Mouse (Mus musculus) adrenal gland (tissue): Measurements from ENCODE around the gene Vps33a.

ENCODE experiments used
- intact Hi-C: fragments of 180-260 bp; cut with DNase I; formaldehyde crosslinking; loops from one replicate; pipeline ENCODE4 v1.15.1; 2025
- long read RNA-seq, 2 experiments: library from polyadenylated mRNA; unstranded; transcript quantifications; one replicate each; pipeline ENCODE4 v2.0.0; 2020; ENCODE audit warnings: borderline replicate concordance in 1 of 2; ENCODE audit not compliant: insufficient replicate concordance in 1 of 2

Vps33a gene
- long read RNA-seq, experiment 1, full-length matches to known transcripts = 10 of 15 reads
- long read RNA-seq, experiment 1, partial matches to known transcripts = 0 of 15 reads
- long read RNA-seq, experiment 1, other reads (novel, unspliced or antisense) = 5 of 15 reads
- long read RNA-seq, experiment 2, full-length matches to known transcripts = 10 of 17 reads
- long read RNA-seq, experiment 2, partial matches to known transcripts = 3 of 17 reads
- long read RNA-seq, experiment 2, other reads (novel, unspliced or antisense) = 4 of 17 reads

DNA sequence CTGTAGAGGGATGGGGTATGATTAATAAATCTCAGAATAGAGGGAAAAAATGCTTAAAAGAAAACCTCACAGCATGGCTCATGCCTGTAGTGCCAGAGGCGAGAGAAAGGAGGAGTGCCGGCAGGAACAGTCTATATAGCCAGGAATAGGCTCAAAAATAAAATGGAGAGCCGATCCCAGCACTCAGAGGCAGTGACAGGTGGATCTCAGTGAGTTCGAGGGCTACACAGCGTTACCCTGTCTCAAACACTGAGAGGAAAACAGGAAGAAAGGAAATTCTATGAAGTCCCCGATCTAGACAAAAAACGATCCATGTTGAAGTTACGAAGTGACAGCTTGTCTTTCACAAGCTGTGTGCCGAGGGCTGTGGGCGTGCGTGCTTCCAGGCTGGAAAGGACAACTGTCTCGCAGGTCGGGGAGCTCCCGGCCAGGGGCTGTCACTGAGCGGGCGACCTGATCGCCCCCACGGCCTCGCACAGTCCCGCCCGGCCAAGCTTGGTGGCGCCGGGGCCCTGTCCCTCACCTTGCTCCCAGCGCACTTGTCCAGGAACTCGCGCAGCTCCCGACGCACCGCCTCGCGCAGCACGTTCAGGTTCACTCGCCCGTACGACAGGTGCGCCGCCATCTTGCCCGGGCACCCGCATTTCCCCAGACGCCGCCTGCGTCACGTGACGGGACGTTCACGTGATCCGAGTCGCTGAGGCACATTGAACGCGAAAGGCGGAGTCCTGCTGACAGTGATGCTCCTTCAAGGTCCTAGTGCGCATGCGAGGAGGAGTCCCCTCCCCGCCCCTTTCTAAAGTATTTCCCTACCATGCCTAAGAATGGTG lies at the start of gene Vps33a:
Gene Vps33a, minus strand, starts transcription at position 682 of the 830 bp plus-strand sequence.
- intact Hi-C loops = loop anchor here (10.0 kb wide), 1 partner anchor 48 kb away; the partner anchor contains the start of genes Diablo and Gm49027

DNA sequence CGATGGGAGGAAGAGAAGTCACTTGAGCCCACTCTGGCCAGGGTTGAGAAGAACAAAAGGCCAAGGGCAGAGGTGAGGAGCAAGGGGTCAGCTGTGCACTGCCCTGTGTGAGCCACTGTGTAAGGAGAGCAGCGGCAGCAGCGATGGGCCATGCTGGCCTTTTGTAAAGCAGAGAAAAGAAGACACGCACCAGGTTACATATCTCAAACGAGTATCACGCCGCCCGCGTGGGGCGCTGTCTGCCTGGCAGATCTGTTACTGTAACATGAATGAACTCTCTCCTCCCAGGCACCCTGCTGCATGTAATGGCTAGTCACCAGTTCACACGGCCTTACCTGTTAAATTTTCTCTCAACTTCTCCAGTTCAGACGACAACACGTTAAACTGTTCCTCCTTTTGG lies 49.6 kb upstream of the Vps33a start:
- intact Hi-C loops = loop anchor here (10.0 kb wide), 1 partner anchor 282 kb away; the partner anchor contains the start of gene Denr

DNA sequence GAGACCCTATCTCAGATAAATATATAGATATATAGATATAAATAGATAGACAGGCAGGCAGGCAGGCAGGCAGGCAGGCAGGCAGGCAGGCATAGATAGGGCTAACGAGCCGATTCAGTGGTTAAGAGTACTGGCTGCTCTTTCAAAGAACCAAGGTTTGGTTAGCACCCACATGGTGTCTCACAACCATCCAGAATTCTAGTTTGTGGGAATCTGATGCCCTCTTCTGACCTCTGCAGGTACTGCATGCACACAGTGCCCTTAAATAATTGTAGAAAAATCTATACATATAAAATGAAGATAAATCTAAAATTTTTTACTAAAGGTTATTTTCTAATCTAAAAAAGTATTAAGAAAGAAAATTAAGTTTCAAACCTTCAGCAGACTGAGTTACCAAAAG lies 45.7 kb upstream of the Vps33a start:
- intact Hi-C loops = loop anchor here (10.0 kb wide), 1 partner anchor 94 kb away; the partner anchor contains the start of genes Diablo and Gm49027

DNA sequence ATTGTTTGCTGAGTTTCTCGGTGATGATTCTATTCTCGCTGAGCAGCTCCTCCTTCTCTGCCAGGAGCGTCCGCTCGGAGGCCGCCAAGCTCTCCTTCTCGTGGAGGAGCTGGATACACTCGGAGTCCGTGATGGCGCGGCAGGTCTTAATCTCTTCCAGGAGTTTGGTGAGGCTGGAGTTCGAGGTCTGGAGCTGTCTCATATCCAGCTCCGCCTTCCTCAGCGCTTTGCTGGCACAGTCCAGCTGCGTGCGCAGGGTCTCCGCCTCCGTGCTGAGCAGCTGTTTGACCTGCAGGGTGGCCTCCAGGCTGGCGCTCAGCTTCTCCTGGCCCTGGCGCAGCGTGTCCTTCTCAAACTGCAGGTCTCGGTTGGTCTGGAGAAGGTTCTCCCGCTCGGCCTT lies 41.4 kb upstream of the Vps33a start:
- intact Hi-C loops = loop anchor here (5.0 to 10.0 kb wide), 2 partner anchors 37 to 89 kb away; partner anchors contain the start of genes Diablo and Gm49027

DNA sequence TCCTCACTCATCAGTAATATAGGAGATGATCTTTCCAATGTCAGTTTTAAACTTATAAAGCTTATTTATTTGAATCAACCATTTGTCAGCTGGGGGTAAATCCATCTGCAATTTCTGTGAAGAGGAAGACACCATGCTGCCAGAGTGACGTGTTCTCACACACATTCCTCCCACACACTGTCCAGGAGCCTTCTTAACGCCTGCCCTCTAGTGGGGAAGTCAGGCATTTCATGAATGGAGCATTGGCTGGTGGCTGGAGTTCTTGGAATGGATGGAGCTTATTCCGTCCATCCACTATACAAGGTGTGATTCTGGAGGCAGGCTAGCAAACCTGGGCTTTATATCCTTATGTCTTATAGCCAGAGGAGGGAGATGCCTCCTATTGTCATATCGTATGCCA lies 37.0 kb upstream of the Vps33a start:
- intact Hi-C loops = loop anchor here (5.0 to 10.0 kb wide), 3 partner anchors 33 to 168 kb away; partner anchors contain the start of genes Diablo and Gm49027

DNA sequence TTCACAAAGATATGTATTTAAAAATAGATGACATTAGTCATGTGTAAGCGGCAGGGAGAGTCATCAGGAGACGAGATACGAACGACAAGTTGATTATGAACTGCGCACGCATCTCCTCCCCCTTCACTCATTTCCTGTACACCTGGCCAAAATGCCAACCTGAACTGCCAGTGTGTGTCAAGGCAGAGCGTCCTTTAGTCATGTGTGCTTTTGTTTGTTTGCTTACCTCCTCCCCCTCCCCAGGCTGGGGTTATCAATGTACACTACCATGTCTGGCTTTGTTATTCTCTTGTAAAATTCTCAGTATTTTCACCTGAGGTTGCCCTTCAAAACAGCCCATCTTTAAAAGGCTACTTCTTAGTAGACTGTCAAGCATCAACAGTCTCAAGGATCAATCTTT lies 36.6 kb upstream of the Vps33a start:
- intact Hi-C loops = loop anchor here (5.0 kb wide), 1 partner anchor 167 kb away; no protein-coding TSS in a partner anchor

DNA sequence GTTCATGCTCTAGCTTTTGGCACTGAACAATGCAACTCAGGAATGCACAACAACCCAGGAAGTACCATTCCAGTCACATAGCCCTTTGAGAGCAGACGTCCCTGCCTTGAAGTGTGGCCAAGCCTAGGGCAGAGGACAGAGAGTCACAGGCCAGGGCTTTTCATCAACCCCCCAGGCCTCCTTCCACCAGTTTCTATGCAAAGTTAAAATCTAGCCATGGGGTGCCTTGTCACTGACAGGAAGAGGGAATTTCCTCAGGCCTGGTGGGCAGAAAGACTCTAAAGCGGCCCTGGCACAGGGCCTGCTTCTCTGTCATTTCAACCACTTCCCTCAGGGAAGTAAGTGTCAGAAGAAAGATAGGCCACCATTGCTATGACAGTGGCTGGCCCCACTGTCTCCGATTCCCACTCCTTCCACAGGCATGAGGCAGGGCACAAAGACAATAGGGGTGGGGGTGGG lies 34.4 kb upstream of the Vps33a start:
- intact Hi-C loops = loop anchor here (5.0 kb wide), 1 partner anchor 165 kb away; no protein-coding TSS in a partner anchor

DNA sequence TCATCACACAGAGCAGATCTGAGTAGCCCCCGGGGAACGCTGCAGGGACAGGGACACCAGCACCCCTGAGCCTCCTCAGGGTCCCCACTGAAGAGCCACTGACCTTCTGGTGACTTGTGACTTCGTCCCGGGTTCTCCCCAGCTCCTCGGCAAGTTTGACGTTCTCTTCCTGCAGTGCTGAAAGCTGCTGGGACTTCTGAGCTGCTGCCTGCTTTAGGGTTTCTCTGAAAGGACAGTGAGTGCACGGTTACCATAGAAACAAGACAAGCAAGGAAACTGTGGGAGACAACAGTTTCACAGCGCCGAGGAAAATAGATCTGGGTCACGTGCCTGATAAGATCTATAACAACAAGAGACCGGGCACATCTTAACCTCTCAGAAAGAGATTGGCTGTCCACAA lies 30.7 kb upstream of the Vps33a start:
- intact Hi-C loops = no loop called here

DNA sequence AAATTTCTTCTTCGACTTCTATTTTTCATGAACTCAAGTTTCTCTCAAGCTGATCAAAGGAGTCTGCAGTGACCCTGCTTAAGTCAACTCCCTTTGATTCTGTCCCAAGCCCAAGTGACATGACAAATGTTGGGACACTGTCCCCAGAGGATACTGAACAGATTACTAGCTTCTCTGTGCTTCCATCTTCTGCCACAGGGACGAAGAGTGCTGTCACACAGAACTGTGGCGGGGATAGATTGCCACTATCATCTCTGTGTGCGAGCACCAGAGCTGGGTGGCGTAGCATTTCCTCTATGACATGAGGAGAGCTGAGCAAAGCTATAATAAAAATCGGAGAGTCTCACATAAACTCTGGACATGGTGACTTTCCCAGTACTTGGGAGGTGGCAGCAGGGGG lies 29.3 kb upstream of the Vps33a start:
- intact Hi-C loops = no loop called here

DNA sequence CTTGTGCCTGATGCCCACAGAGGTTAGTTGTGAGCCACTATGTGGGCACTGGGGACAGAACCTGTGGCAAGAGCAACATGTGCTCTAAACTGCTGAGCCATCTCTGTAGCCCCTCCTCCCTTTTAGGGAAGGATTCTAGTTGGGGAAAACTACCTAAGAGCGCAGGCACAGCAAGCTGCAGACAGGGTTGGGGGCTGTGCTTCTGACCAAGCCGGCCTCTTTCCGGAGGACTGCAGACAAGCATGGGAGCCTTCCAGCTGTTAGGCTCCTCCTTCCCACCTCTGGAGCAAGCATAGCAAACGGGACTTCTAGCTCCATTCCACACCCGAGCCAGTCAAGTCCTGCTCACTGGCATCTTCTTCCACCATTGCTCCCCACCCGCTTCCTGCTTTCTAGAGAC lies 26.5 kb upstream of the Vps33a start:
- intact Hi-C loops = no loop called here

DNA sequence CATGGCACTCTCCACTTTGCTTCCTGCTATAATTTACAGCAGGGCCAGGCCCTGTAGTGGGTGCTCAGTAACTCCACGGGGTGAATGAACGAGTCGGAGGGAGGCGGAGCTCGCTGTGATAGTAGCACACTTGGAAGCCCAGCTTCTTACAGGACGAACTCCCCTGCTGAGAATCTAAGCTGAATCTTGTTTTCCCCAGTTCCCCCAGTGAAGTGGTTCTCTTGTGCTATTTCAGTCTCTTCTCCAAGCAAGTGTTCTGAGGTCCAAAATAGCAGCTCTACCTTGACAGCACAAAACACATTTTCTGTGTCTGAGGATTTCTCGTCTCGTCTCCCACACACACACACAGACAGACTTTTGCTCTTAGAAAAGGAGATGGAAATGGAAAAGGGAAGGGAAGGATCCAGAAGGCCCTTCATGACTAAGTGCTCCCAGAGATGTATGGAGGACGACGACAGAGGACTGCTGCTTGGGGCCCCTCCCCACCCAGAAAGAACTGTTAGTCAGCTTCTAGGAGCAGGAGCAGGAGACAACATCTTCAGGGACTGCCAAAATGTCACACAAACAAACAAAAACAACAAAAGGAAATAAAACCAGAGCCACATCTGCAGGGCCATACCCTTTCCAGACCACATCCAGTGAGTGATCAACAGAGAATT lies 20.9 kb upstream of the Vps33a start:
- intact Hi-C loops = no loop called here

DNA sequence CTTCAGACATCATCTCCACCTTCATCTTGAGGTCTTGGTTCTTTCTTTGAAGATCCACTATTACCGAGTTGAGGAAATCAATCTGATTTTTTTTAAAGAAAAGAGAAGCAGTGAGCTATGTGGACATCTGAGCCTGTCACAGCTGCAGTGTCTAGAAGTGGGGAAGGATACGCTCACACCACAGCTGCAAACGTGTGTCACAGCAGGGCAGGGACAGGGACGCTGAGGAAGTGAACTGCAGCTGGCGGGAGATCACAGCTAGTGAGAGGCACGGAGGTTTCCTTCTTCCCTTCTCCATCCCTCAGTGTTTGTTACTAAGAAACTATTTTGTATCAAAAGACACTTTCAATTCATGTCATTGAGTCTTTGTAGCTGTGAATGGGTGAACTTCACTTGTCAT lies 7.2 kb upstream of the Vps33a start:
- intact Hi-C loops = no loop called here

DNA sequence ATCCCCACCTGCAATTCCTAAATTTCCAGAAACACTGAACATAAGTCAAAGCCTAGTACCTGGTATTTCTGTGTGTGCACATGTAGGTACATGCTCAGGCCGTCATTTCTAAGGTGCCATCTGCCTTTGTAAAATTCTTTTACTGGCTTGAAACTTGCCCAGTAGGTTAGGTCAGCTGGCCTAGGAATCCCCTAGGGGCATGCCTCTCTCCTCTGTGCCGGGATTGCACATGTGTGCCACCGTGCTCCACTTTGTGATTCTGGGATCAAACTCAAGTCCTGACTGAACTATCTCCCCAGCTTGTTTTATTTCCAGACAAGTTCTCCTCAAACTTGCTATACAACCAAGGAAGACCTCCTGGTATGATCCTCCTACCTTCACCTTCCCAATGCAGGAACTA lies 3.9 kb upstream of the Vps33a start:
- intact Hi-C loops = loop anchor here (5.0 to 10.0 kb wide), 2 partner anchors 36 to 52 kb away; partner anchors contain the start of genes Diablo and Gm49027

DNA sequence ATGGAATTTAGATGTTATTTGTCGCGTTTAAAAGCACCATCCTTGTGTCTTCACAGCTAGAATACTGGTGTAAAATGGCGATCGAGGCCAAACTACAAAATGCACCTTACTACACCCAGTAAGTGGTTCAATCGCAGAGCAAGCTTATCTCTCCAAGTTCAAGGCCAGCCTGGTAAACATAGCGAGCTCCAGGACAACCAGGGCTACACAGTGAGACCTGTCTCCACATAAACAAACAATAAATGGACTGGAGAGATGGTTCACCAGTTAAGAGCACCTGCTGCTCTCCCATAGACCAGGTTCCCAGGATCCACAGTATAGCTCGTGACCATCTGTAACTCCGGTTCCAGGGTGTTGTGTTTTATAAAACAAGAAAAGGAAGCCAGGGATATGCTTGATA lies 524 bp upstream of the Vps33a start:
- intact Hi-C loops = loop anchor here (10.0 kb wide), 1 partner anchor 49 kb away; the partner anchor contains the start of genes Diablo and Gm49027

DNA sequence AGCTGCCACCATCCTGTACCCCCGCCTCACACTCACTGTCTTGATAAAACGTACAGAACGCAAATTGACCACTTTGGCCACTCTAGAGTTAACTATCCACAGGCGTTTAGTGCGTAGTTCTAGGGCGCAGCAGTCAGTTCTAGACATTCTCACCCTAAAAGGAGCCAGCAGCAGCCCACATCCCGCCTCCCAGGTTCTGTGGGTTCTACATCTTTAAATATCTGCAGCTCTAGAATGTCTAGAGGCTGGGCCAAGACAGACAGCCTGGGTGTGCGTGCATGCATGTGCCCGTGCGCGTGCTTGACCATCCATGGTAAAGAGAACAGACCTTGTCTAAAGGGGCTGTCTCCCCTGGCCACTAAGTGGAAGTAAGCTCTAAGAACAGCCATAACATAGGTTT lies 11.7 kb downstream of the Vps33a start:
- intact Hi-C loops = no loop called here

DNA sequence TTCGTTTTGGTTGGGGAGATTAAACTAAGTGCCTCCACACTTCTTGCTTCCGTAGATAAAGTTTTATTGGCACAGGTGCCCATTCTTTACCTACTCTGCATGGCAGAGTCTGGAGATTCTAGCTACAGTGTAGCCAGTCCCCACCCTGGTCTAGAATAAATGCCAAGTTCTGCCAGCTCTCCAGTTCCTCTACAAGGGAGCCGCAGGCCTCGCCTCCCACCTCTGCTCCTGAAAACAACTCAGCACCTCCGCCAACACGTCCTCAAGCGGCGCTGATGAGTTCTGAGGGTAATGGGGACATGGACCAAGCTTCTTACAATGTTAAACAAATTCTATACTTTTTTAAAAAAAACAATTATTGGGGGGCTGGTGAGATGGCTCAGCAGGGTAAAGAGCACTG lies 13.2 kb downstream of the Vps33a start:
- intact Hi-C loops = no loop called here

DNA sequence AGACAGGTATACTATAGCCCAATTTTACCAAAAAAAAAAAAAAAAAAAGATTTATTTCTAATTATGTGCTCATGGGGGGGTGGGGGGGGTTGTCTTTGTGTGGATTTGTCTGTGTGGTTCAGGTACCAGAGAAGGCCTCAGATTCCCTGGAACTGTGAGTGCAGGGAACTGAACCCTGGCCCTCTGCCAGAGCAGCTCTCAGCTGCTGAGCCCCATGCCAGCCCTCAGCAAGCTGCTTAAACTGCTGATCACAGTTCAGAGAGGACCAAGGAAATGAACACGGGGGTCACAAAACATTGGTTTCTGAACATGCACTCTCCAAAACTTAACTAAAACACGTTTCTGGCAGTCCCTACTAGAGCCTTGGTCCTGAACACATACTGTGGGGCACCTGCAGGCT lies 16.4 kb downstream of the Vps33a start:
- intact Hi-C loops = no loop called here

DNA sequence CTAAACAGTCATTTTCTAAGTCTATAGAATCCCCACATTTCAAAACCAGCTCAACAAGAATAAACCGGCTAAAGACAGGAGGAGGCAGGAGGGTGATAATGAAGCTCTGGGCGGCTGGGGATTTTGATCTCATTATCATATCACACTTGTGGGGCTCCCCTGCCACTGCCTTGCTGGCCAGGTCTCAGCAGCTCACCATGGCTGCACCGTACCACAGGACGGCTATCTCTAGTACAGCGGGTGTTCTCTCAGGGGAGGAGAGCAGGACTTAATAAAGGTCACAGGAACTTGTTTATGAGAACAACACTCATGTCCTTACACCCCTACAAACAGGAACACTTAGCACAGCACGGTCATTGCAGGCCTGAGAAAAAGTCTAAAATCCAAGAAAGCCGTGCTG lies 17.1 kb downstream of the Vps33a start:
- intact Hi-C loops = no loop called here

DNA sequence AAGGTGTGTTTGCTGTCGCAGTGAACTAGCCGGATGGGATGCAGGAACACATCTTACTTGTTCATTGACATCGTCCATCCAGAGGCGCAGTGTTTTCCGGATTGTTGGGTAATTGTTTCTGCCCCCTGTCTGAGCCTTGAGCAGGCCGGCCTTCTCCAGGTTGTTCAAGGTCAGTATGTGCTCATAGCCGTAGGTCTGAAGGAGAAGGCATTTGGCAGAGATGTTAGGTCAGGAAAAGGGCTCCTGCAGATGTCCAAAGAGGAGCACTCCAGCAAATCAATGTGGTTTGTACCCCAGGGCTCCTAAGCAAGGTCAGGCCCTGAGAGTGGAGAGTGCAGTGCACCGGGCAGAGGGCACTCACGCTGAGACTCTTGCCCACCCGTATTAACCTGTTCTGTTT lies 39.0 kb downstream of the Vps33a start:
- intact Hi-C loops = no loop called here

DNA sequence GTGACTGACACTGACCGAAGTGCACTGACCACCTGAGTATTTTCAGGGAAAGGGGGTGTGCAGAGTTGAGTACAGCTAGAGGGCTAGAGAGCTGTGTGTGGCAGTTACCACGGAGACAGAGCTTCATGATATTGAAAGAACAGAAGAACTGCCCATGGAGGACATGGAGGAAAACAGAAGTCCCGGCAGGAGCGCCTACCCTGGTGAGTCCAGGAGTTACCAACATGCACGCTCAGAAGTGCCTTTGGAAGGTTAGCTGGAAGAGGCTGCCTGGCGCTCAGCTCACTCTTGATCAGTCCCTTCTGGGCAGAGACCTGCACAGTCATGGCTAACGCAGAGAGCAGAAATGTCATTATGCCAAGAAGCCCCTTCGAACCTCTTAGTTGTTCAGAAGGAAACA lies 42.8 kb downstream of the Vps33a start:
- intact Hi-C loops = no loop called here

DNA sequence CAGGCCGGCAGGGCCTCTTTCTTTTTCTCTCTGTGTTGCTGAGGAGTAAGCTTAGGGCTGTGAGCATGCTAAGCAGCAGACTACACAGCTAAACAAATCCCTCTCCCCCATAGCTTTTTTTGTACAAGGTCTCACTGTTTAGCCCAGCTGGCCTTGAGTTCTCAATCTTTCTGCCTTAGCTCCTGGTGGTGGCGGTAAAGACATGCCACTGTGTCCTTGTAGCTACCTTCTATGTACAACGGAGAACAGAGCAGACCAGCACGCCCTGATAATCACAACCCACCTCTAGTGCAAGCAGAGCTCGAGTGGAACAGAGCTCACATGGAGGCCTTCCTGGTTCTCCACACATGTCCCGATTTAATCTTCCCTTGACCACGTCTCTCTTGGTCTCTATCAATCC lies 44.2 kb downstream of the Vps33a start:
- intact Hi-C loops = loop anchor here (10.0 kb wide), 2 partner anchors 46 to 86 kb away; partner anchors contain the start of gene Vps33a
